Mouse (Mus musculus): ENCODE measurements around the gene Otulin. TPM values are rescaled to one million over a fixed set of nuclear protein-coding genes. Genes with fewer than 3 reads are reported as not detected.

Gene Otulin
- total and polyA plus RNA-seq, 3 experiments: 65.5 to 70.6 TPM; not detected in 1

DNA sequence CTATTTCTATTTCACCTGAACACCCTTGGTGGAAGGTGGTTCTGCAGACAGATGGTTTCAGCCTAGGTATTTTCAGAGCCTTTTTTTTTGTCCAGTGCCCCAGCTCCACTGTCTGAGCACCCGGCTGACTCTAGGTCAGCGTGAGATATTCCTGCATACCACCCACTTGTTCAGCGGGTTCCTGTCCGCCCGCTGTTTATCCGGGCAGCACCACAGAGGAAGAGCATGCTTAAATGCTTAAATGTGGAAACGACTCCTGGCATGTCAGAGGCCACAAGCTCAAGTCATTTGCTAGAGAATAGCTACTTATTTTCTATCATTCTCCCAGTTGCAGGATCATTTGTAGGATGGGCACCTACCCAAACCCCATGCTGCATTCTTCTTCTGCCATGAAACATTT lies 122.3 kb downstream of the Otulin start:
- H3K4me3 ChIP-seq (ENCODE audit: control insufficient read depth in 1 of 2, insufficient read depth in 1 of 2, low read depth in 2 of 2, low read length in 2 of 2): no peak overlapping the region
- DNase-seq (ENCODE audit: low read depth, low spot score): no peak
- no peak overlapping the region for H3K27ac ChIP-seq (ENCODE audit: control insufficient read depth, low read depth, low read length)
- H3K9me3 ChIP-seq (replicated peaks; ENCODE audit: insufficient read depth, low read length): no peaks in the 10 kb centered on the region
- H3K9ac ChIP-seq (ENCODE audit: control insufficient read depth, low read depth, low read length, poor library complexity, severe bottlenecking): no peak overlapping the region
- no peaks in the 10 kb centered on the region for H3K79me2 ChIP-seq (ENCODE audit: control insufficient read depth, insufficient read depth, low read length, poor library complexity)
- H3K27me3 ChIP-seq (ENCODE audit: control insufficient read depth in 1 of 2, insufficient read depth in 2 of 2, low read length in 2 of 2): no peaks in the 10 kb centered on the region
- no peak for TF ChIP-seq ELF1 (IDR thresholded peaks at IDR 0.05; ENCODE audit: low read depth, low read length)
- no peaks in the 10 kb centered on the region for H3K4me1 ChIP-seq (ENCODE audit: control insufficient read depth in 1 of 2, insufficient read depth in 2 of 2, low read length in 2 of 2)
- H3K36me3 ChIP-seq (ENCODE audit: control insufficient read depth in 1 of 2, insufficient read depth in 2 of 2, low read length in 2 of 2): no peaks in the 10 kb centered on the region

DNA sequence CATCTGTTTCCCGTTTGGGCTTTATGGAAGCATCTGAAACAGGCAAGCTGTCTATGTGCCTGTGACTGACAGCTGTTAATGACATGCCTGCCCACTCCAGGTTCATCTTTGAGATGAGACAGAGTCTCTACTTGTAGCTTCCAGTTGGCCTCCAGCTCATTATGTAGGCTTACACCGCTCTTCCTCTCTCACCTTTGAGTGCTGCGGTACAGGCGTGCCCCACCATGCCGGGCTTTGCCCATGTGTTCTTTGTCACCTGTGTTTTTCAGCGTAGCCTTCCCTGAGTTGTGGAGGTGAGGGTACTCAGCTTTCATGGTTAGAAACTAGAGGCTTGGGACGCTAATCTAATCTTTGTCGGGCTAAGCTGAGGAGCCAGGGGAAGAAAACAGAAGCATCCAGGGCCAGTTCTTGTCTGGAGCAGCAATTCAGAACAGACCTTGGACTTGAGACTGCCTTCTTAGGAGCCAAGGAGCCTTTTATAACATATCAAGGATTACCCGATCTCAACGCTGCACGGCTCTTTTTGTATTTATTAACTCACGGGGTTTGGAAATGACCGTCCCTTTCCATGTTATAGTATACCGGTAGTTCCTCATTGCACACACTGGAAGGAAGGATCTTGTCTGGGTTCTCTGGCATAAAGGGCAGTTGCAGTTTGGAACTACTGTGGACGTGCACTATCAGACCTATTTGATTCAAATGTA lies 123.4 kb downstream of the Otulin start:
- no peak for TF ChIP-seq MAZ (IDR thresholded peaks at IDR 0.05; ENCODE audit: low read depth, low read length)
- no peak for TF ChIP-seq ZMIZ1 (IDR thresholded peaks at IDR 0.05; ENCODE audit: low read depth, low read length)
- TF ChIP-seq MAX (IDR thresholded peaks at IDR 0.05; ENCODE audit: low read length): no peak
- no peak for TF ChIP-seq UBTF (IDR thresholded peaks at IDR 0.05; ENCODE audit: borderline replicate concordance, insufficient read depth, low read depth, low read length)
- no peaks in the 10 kb centered on the region for H3K9me3 ChIP-seq (replicated peaks; ENCODE audit: insufficient read depth, low read length)
- H3K36me3 ChIP-seq (ENCODE audit: control insufficient read depth in 1 of 2, insufficient read depth in 2 of 2, low read length in 2 of 2): no peaks in the 10 kb centered on the region
- H3K9ac ChIP-seq (ENCODE audit: control insufficient read depth, low read depth, low read length, poor library complexity, severe bottlenecking): no peak overlapping the region
- no peaks in the 10 kb centered on the region for H3K27me3 ChIP-seq (ENCODE audit: control insufficient read depth in 1 of 2, insufficient read depth in 2 of 2, low read length in 2 of 2)
- H3K4me1 ChIP-seq (ENCODE audit: control insufficient read depth in 1 of 2, insufficient read depth in 2 of 2, low read length in 2 of 2): no peaks in the 10 kb centered on the region
- no peak overlapping the region for H3K27ac ChIP-seq (ENCODE audit: control insufficient read depth, low read depth, low read length)
- no peak overlapping the region for H3K4me3 ChIP-seq (ENCODE audit: control insufficient read depth in 1 of 2, insufficient read depth in 1 of 2, low read depth in 2 of 2, low read length in 2 of 2)
- no peaks in the 10 kb centered on the region for H3K79me2 ChIP-seq (ENCODE audit: control insufficient read depth, insufficient read depth, low read length, poor library complexity)
- DNase-seq (ENCODE audit: low read depth, low spot score): no peak

DNA sequence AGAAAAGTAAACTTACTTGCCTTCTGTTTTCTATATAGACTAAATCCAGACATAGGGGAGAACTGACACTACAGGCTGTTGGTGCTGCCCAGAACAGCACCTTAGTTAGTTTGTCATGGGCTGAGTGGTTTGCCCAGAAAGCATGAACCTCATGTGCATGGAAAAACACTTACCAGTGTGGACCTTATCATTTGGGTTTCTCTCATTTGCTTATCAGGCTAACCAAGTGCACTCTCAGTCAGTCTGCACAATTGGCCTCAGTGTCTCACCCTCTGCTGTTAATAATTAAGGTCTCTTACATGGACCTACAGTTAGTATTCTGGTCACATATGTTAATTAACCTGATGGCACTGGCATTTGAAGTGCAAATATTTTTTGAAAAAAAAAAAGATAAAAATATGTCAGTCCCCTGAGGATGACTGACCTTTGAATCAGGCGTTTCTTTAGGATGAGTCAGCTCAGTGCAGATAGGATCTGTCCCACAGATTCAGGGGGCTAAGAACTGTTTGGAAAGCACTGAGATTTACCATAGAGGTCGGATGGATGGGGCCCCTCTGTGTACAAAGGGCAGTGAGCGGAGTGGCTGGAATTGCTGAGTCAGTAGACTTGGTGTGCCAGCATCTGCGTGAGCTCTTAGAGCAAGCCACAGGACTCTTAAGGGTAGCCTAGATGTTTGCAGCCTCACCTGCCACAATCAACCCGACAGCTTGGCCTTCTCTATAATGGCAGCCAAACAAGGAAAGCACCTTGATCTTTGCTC lies 124.2 kb downstream of the Otulin start:
- TF ChIP-seq GABPA (IDR thresholded peaks at IDR 0.05; ENCODE audit: low read depth, low read length): no peak
- TF ChIP-seq SIN3A (IDR thresholded peaks at IDR 0.05; ENCODE audit: low read length): no peak
- TF ChIP-seq MYC (IDR thresholded peaks at IDR 0.05; ENCODE audit: low read depth, low read length): no peak
- TF ChIP-seq USF1 (IDR thresholded peaks at IDR 0.05; ENCODE audit: low read depth, low read length): no peak
- no peak for TF ChIP-seq TBP (IDR thresholded peaks at IDR 0.05; ENCODE audit: low read depth, low read length)
- TF ChIP-seq TCF12 (IDR thresholded peaks at IDR 0.05; ENCODE audit: low read depth, low read length): no peak
- no peak for TF ChIP-seq NELFE (IDR thresholded peaks at IDR 0.05; ENCODE audit: low read depth, low read length)
- TF ChIP-seq CTCF (IDR thresholded peaks at IDR 0.05 in 2 of 3, conservative IDR thresholded peaks at IDR 0.05 in 1 of 3; ENCODE audit: control insufficient read depth in 1 of 3, insufficient read depth in 1 of 3, low read depth in 2 of 3, low read length in 3 of 3, poor library complexity in 1 of 3, severe bottlenecking in 1 of 3): no peak
- TF ChIP-seq MYB (IDR thresholded peaks at IDR 0.05; ENCODE audit: low read depth, low read length): no peak
- no peak for TF ChIP-seq ZC3H11A (IDR thresholded peaks at IDR 0.05; ENCODE audit: low read depth, low read length)
- TF ChIP-seq E2F4 (IDR thresholded peaks at IDR 0.05; ENCODE audit: borderline replicate concordance, low read depth, low read length): no peak
- no peak for TF ChIP-seq KAT2A (conservative IDR thresholded peaks at IDR 0.05; ENCODE audit: low read depth, low read length)
- no peak for TF ChIP-seq JUND (IDR thresholded peaks at IDR 0.05; ENCODE audit: low read depth, low read length)
- no peak for TF ChIP-seq GATA1 (IDR thresholded peaks at IDR 0.05; ENCODE audit: low read depth, low read length)
- no peak for TF ChIP-seq USF2 (IDR thresholded peaks at IDR 0.05; ENCODE audit: borderline replicate concordance in 1 of 2, insufficient read depth in 1 of 2, low read depth in 1 of 2, low read length in 2 of 2)
- no peaks in the 10 kb centered on the region for H3K79me2 ChIP-seq (ENCODE audit: control insufficient read depth, insufficient read depth, low read length, poor library complexity)
- no peaks in the 10 kb centered on the region for H3K27me3 ChIP-seq (ENCODE audit: control insufficient read depth in 1 of 2, insufficient read depth in 2 of 2, low read length in 2 of 2)
- H3K4me1 ChIP-seq (ENCODE audit: control insufficient read depth in 1 of 2, insufficient read depth in 2 of 2, low read length in 2 of 2): no peaks in the 10 kb centered on the region
- no peaks in the 10 kb centered on the region for H3K9me3 ChIP-seq (replicated peaks; ENCODE audit: insufficient read depth, low read length)
- no peak overlapping the region for H3K27ac ChIP-seq (ENCODE audit: control insufficient read depth, low read depth, low read length)
- H3K9ac ChIP-seq (ENCODE audit: control insufficient read depth, low read depth, low read length, poor library complexity, severe bottlenecking): no peak overlapping the region
- no peak for DNase-seq (ENCODE audit: low read depth, low spot score)
- no peaks in the 10 kb centered on the region for H3K36me3 ChIP-seq (ENCODE audit: control insufficient read depth in 1 of 2, insufficient read depth in 2 of 2, low read length in 2 of 2)
- no peak overlapping the region for H3K4me3 ChIP-seq (ENCODE audit: control insufficient read depth in 1 of 2, insufficient read depth in 1 of 2, low read depth in 2 of 2, low read length in 2 of 2)

All from MEL (cell line).